Mouse (Mus musculus): Measurements from ENCODE around the gene Ptprz1.

- TF ChIP-seq CTCF (conservative IDR thresholded peaks at IDR 0.05; ENCODE audit: low read length) (peak; percentile 63), NANOG (IDR thresholded peaks at IDR 0.05; ENCODE audit: borderline replicate concordance, low read length) (no peak)
Measured at GRCm38 (mm10) chr6:22963374-22963773, 88.1 kb downstream of the Ptprz1 start.

Data from E14TG2a.4 (cell line).